Mouse (Mus musculus) brain, embryonic 14.5 days (tissue): ENCODE data around the gene Stambp. TPM values are rescaled to one million over a fixed set of nuclear protein-coding genes. Genes with fewer than 3 reads are reported as not detected.
A peak's percentile ranks its signal among the peaks of the same experiment; 100 is the strongest.

ENCODE experiments used
- DNase-seq: peaks from one replicate; pipeline ENCODE4 v3.0.0-alpha.2; 2011; ENCODE audit warnings: low read depth
- CTCF ChIP-seq: fragments of 200-500 bp; IDR thresholded peaks from 2 replicates; pipeline ENCODE4 v1.5.1; 2012; ENCODE audit warnings: inconsistent platforms, mild to moderate bottlenecking, moderate library complexity, borderline replicate concordance; ENCODE audit not compliant: insufficient read depth, insufficient read length; ENCODE audit errors: extremely low read depth
- POLR2A ChIP-seq: fragments of 200-500 bp; IDR thresholded peaks from 2 replicates; pipeline ENCODE4 v1.6.1; 2012; ENCODE audit warnings: mild to moderate bottlenecking, inconsistent platforms, borderline replicate concordance; ENCODE audit not compliant: poor library complexity, insufficient read depth, insufficient read length, severe bottlenecking; ENCODE audit errors: extremely low read depth
- polyA plus RNA-seq: library from polyadenylated mRNA; depleted of rRNA; stranded (reverse); fragments of >200 nt; gene quantifications from 2 replicates; pipeline ENCODE4 v1.2.3, GENCODE M21; 2012; rRNA removed

Gene Stambp
- polyA plus RNA-seq = 41.8 and 44.1 TPM in 2 replicates

GRCm38 (mm10) chr6:83572671-83573070 lies at the start of gene Stambp:
Gene Stambp, minus strand, starts transcription at chr6:83572729.
- DNase-seq = no peak
- TF ChIP-seq POLR2A (no peak), CTCF (no peak)

GRCm38 (mm10) chr6:83619955-83620354 lies 47.4 kb upstream of the Stambp start:
- DNase-seq = peak; percentile 19

GRCm38 (mm10) chr6:83617581-83618335 lies 45.2 kb upstream of the Stambp start:
- no peak for TF ChIP-seq POLR2A
- no peak for TF ChIP-seq CTCF

More at GRCm38 (mm10) chr6:83619955-83620354, 47.4 kb upstream of the Stambp start:
- TF ChIP-seq CTCF (no peak), POLR2A (no peak)

GRCm38 (mm10) chr6:83616512-83616911 lies 44.0 kb upstream of the Stambp start:
- no peak for TF ChIP-seq CTCF
- no peak for TF ChIP-seq POLR2A
- DNase-seq = no peak

More at GRCm38 (mm10) chr6:83617581-83618335, 45.2 kb upstream of the Stambp start:
- DNase-seq = no peak

GRCm38 (mm10) chr6:83614469-83614868 lies 41.9 kb upstream of the Stambp start:
- TF ChIP-seq CTCF = no peak
- no peak for DNase-seq

GRCm38 (mm10) chr6:83612976-83613375 lies 40.4 kb upstream of the Stambp start:
- TF ChIP-seq CTCF (no peak), POLR2A (no peak)
- no peak for DNase-seq

GRCm38 (mm10) chr6:83599636-83600174 lies 27.2 kb upstream of the Stambp start:
- TF ChIP-seq POLR2A (no peak), CTCF (no peak)
- DNase-seq = no peak

- DNase-seq = peak; percentile 39
- TF ChIP-seq POLR2A (no peak), CTCF (no peak)
Measured at GRCm38 (mm10) chr6:83599060-83599550, 26.6 kb upstream of the Stambp start.

- DNase-seq = peak; percentile 79
- TF ChIP-seq POLR2A (no peak), CTCF (peak; percentile 71)
Measured at GRCm38 (mm10) chr6:83598646-83599045, 26.1 kb upstream of the Stambp start.

- TF ChIP-seq CTCF (no peak), POLR2A (no peak)
- peak; percentile 18 for DNase-seq
Measured at GRCm38 (mm10) chr6:83597988-83598387, 25.5 kb upstream of the Stambp start.

- no peak for DNase-seq
- TF ChIP-seq CTCF (no peak), POLR2A (no peak)
Measured at GRCm38 (mm10) chr6:83595035-83595434, 22.5 kb upstream of the Stambp start.

GRCm38 (mm10) chr6:83593896-83594295 lies 21.4 kb upstream of the Stambp start:
- no peak for DNase-seq
- TF ChIP-seq POLR2A = no peak
- TF ChIP-seq CTCF = no peak
